Mouse (Mus musculus): Measurements from ENCODE around the gene Btbd16. TPM values are rescaled to one million over a fixed set of nuclear protein-coding genes. Genes with fewer than 3 reads are reported as not detected.

Gene Btbd16
- total RNA-seq, 1 experiment from 2014 or later: 0.19 TPM

GRCm38 (mm10) chr7:130839380-130840100 is 65.7 kb downstream of the Btbd16 start:
- ATAC-seq (replicated peaks; ENCODE audit: insufficient number of reproducible peaks, low FRiP score, low TSS enrichment, poor library complexity, severe bottlenecking): no peak

GRCm38 (mm10) chr7:130847164-130847718 is 73.4 kb downstream of the Btbd16 start:
- peak; percentile 96 for ATAC-seq (replicated peaks; ENCODE audit: insufficient number of reproducible peaks, low FRiP score, low TSS enrichment, poor library complexity, severe bottlenecking)

DNA sequence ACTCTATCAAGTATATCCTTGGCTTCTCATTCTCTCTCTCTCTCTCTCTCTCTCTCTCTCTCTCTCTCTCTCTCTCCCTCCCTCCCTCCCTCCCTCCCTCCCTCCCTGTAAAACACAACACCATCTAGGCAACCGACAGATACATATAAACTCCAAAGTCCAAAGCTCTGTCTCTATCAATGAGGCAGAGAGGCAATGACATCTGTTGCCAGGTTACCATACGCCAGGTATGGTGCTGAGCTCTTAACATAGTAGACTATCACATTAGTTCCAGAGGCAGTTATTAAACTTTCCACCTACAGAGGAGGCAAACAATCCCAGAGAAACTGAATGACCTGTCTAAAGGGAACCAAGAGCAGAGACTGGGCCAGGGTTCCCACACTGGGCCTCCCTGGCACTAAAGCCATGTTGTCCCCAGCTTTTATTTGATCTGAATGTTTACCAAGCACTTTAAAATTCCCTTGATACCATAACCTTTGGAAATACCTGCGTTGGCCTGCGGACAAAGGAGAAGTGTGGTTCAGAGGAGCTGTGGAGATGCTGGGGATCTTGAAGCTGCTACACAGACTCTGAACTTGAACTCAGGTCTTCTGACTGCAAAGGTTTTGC is 80.9 kb downstream of the Btbd16 start:
- ATAC-seq (replicated peaks; ENCODE audit: insufficient number of reproducible peaks, low FRiP score, low TSS enrichment, poor library complexity, severe bottlenecking): no peak

- ATAC-seq (replicated peaks; ENCODE audit: insufficient number of reproducible peaks, low FRiP score, low TSS enrichment, poor library complexity, severe bottlenecking): no peak
Measured at GRCm38 (mm10) chr7:130855681-130856080, 81.8 kb downstream of the Btbd16 start.

DNA sequence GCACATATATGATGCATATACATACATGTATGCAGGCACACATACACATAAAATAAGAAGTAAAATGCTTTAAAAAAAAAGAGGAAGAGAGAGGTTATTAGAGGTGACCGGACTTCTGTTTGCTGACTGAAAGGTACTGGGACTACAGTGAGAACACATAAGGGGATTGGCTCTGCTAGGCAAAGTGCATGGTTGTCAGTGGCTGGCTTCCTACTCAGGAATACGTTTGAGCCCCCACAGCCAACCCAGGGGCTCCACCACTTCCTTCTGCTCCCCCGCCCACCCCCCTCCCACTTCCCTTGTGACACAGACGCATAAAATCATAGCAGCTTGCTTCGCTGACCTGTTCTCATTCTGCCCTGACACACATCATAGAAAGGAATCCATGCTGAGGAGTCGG is 84.1 kb downstream of the Btbd16 start:
- peak; percentile 73 for ATAC-seq (replicated peaks; ENCODE audit: insufficient number of reproducible peaks, low FRiP score, low TSS enrichment, poor library complexity, severe bottlenecking)

GRCm38 (mm10) chr7:130859926-130860325 is 86.1 kb downstream of the Btbd16 start:
- no peak for ATAC-seq (replicated peaks; ENCODE audit: insufficient number of reproducible peaks, low FRiP score, low TSS enrichment, poor library complexity, severe bottlenecking)

- ATAC-seq (replicated peaks; ENCODE audit: insufficient number of reproducible peaks, low FRiP score, low TSS enrichment, poor library complexity, severe bottlenecking): no peak
Measured at GRCm38 (mm10) chr7:130860721-130861142, 86.9 kb downstream of the Btbd16 start.

- ATAC-seq (replicated peaks; ENCODE audit: insufficient number of reproducible peaks, low FRiP score, low TSS enrichment, poor library complexity, severe bottlenecking): no peak
Measured at GRCm38 (mm10) chr7:130862501-130862900, 88.6 kb downstream of the Btbd16 start.

GRCm38 (mm10) chr7:130864711-130865110 is 90.8 kb downstream of the Btbd16 start:
- ATAC-seq (replicated peaks; ENCODE audit: insufficient number of reproducible peaks, low FRiP score, low TSS enrichment, poor library complexity, severe bottlenecking): no peak

- ATAC-seq (replicated peaks; ENCODE audit: insufficient number of reproducible peaks, low FRiP score, low TSS enrichment, poor library complexity, severe bottlenecking): peak; percentile 97
Measured at GRCm38 (mm10) chr7:130865613-130866591, 92.0 kb downstream of the Btbd16 start, which contains the start of gene Plekha1. TSS of gene Plekha1 (plus strand) at chr7:130865756.

DNA sequence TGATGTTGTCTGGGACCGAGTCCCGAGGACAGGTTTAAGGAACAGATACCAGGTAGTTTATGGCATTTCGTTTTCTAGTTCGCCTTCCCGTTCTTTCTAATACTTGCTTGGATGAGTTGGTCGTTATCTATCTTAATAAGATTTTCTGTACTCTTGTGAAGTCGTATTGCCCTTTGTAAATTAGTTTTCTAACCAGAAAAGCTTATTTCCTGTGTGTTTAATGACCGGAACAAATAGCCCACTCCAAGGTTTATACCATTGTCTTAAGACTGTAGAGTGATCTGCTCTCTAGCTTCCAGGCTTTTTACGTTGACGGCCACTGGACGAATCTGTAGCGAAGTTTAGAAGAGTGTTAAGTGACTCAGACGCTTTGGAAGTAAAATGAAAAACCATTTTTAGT is 92.8 kb downstream of the Btbd16 start:
- no peak for ATAC-seq (replicated peaks; ENCODE audit: insufficient number of reproducible peaks, low FRiP score, low TSS enrichment, poor library complexity, severe bottlenecking)

- no peak for ATAC-seq (replicated peaks; ENCODE audit: insufficient number of reproducible peaks, low FRiP score, low TSS enrichment, poor library complexity, severe bottlenecking)
Measured at GRCm38 (mm10) chr7:130867256-130867655, 93.4 kb downstream of the Btbd16 start.

Other genes with a start within 250 kb of the Btbd16 start
- gene Nsmce4a, start 201.0 kb upstream of the Btbd16 start, total RNA-seq (2017): 155 to 185 TPM (median 183 TPM) in 3 replicates
- gene Tacc2, start 196.6 kb upstream of the Btbd16 start, total RNA-seq (2017): 0.43 to 1.5 TPM in 2 of 3 replicates, not detected in the other
- gene Plekha1, start 91.7 kb downstream of the Btbd16 start, total RNA-seq (2017): 41.0 to 79.7 TPM (median 50.4 TPM) in 3 replicates
- 0.39 TPM in 1 of 3 replicates, not detected in the others for gene Htra1, start 162.0 kb downstream of the Btbd16 start, total RNA-seq (2017)

Data from monocyte, adult 5-6 weeks (primary cell).